Mouse (Mus musculus) lung, postnatal 0 days (tissue): ENCODE measurements around the gene Homer1.

Experiments used
- CTCF ChIP-seq: IDR thresholded peaks from 2 replicates; pipeline ENCODE4 v1.5.1; 2016; ENCODE audit warnings: antibody characterized with exemption, mild to moderate bottlenecking
- EP300 ChIP-seq: IDR thresholded peaks from 2 replicates; pipeline ENCODE4 v1.6.1; 2016; ENCODE audit warnings: antibody characterized with exemption, mild to moderate bottlenecking, control low read depth

DNA sequence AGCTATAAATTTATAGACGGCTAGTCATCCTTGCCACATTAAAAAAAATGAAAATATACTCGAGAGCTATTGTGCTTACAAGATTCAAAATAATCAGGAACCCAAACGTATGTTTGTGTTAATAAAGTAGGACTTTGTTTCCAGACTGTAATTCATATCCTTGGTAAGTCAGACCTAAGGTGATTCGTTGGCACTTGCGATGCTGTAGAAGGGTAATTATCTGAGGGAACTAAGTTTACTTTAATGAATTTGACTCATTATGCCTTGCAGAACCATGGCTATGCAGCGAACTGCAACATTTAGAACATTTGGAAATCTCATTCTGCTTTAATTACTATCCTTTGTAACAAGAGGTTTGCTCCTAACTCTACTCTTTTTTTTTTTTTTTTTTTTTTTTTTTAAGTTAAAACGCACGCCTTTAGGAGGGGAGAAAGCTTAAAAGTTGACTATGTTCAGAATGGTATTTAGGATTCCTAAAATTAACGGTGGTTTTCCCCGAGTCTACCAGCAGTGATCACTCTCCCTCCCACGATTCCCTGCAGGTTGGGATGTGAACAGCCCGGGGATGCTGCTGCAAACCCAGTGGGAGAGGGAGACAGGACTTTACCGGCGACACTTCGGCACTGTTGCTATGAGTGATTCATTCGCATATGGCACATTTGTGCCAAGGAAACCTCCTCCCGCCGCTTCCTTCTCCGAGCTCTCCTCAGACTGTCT is 3.6 kb downstream of the Homer1 start:
- peak; percentile 22; the same call in 1 of the 2 replicates for TF ChIP-seq CTCF
- TF ChIP-seq EP300: no peak
